Mouse (Mus musculus): ENCODE measurements around the gene Fzd10.

Fzd10 gene

DNA sequence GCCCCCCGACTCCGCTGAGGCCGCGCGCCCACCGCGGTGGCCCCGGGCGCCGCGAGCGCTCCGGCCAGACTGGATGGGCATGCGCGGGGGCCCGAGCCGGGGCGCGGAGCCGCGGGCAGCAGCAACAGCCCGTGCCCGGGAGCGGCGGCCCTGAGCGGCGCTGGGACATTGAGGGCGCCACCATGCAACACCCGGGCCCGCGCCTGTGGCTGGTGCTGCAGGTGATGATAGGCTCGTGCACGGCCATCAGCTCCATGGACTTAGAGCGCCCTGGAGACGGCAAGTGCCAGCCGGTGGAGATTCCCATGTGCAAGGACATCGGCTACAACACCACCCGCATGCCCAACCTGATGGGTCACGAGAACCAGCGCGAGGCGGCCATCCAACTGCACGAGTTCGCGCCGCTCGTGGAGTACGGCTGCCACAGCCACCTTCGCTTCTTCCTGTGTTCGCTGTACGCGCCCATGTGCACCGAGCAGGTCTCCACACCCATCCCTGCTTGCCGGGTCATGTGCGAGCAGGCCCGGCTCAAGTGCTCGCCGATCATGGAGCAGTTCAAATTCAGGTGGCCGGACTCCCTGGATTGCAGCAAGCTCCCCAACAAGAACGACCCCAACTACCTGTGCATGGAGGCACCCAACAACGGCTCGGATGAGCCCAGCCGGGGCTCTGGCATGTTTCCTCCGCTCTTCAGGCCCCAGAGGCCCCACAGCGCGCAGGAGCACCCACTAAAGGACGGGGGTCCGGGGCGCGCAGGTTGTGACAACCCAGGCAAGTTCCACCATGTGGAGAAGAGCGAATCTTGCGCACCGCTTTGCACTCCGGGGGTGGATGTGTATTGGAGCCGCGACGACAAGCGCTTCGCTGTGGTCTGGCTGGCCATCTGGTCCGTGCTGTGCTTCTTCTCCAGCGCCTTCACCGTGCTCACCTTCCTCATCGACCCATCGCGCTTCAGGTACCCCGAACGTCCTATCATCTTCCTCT, 684 bp downstream of the Fzd10 start:
- no peak for DNase-seq

DNA sequence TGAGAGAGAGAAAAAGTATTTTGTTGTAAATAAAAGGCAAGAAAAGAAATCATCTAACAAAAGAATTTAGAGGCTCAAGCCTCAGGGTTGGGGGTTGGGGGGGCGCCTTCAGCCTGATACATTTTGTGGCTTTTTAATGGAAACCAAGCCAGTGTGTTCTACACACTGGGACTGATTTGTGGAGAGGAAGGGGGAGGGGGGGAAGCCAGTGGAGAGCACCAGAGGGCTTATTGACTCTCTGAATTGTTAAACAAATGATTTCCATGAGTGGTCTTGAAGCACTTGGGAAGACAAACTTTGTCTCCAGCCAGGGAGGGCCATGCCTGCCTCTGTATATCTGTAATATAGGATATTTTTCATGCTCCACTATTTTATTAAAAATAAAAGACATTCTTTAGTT, 3.0 kb downstream of the Fzd10 start:
- no peak for DNase-seq

DNA sequence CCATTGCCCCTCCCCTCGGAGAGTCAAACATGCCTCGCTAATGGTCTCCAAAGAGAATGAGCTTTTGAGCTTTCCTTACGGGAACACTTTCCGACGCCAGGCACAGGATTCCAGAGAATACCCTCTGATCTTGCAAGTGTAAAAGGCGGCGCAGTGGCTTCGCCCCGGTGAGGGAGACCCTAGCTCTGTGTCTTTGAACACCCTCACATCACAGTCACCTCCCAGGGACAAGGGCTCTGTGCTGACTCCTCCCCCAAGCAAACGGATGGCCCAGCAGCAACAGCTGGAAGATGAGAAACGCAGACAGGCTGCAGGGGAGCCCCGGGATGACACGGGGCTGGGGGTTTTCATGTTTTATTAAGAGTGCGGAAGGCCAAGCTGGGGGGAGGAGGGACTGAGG, 6.0 kb downstream of the Fzd10 start:
- no peak for DNase-seq

DNA sequence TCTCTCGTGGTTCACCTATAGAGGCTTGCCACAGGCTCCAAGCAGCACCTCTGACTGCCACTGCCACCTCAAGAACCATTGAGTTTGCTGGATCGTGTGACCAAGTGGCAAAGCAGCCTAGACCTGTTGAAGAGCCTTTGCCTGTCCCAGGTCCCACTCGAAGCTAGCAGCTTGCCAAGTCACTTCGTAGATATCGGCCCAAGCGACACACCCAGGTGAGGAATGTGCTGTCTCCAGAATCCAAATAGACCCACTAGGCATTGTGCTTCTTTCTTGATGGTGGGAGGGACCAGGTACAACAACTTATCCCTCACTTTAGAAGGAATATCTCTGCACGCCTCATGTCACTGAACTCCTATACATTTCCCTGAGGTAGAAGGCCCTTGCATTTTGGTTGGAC, 8.4 kb downstream of the Fzd10 start:
- no peak for DNase-seq

DNA sequence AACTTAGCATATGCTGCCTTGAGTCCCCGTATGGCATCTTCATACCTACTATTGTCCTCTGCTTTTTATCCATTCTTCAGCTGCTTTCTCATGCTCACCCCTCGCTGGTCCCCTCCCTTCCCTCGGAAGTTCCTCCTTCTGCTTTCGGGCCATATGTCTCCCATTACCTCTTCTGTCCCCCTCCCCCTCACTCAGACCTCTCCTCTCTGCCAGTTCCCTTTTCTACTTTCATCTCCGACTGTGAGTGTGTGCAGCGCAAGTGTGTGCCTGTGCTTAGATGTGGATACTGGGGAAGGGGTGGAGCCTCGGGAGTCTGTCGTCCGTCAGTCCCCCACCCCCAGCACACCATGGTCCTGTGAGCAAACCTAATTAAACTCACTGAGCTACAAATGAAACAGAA, 17.0 kb downstream of the Fzd10 start:
- DNase-seq: no peak

DNA sequence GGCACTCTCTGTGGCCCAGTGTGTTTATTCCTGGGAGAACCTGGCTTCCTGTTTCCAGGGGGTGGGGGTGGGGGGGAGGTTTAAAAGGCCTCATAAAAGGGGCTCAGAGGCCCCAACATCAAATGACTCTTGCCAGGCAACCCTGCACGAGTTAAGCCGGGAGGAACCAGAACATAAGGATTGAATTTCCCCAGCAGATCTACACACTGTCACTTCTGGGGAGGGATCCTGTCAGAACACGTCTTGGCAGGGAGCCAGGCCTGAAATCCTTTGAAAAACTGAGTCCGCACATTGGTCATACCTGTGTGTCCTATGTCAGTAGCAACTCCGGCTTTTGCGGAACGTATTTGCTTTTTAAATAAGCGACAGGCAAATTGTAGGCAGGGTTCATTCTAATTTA, 19.3 kb downstream of the Fzd10 start:
- no peak for DNase-seq

DNA sequence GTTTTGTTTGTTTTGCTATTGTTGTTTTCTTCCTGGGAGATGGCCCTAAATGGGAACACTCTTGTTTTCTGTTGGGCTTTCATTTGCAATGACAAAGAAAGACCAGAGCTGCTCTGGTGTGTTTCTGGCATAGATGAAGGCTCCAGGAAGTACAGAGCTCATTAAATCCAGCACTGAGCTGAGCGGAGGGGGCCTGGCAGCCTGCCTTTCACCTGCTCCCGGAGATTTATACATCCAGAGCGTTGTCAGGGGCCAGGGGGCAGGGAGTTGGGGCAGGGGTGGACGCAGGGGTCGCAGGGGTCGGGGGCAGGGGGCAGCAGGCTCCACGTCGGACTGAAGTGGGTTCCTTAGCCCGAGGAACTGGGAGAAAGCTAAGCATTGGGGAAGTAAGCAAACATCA, 19.8 kb downstream of the Fzd10 start:
- no peak for DNase-seq

DNA sequence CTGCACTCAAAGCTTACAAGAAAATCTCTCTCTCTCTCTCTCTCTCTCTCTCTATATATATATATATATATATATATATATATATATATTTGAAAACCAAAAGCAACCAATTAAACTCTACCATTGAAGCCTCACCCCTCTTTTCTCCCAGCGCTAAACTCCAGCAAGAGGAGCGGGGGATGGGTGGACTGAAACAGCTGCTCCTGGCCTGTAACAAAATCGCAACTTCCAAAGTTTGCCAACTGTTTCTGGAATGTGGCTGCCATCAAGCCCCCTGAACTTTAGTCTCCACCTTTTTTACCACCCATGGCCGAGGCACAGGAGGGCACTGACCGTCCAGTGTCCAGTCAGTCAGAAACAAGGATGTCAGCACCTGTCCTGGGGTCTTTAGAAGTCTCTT, 27.1 kb downstream of the Fzd10 start:
- DNase-seq: no peak

DNA sequence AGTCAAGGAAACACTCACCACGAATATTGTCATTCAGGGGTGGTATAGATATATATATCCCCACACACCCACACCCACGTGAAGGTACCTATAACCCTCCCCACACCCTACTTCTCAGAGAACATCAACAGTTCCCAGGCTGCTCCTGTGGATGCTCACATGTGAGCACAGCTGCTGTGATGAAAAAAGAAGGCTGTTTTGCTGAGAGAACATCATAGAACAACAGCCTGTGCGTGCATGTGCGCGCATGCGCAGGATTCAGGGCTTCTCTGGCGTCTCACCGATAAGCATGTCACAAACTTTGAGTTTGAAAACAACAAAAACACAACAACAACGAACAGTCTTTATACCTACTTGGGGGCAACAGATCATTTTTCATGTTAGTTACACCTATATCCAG, 36.0 kb downstream of the Fzd10 start:
- no peak for DNase-seq

DNA sequence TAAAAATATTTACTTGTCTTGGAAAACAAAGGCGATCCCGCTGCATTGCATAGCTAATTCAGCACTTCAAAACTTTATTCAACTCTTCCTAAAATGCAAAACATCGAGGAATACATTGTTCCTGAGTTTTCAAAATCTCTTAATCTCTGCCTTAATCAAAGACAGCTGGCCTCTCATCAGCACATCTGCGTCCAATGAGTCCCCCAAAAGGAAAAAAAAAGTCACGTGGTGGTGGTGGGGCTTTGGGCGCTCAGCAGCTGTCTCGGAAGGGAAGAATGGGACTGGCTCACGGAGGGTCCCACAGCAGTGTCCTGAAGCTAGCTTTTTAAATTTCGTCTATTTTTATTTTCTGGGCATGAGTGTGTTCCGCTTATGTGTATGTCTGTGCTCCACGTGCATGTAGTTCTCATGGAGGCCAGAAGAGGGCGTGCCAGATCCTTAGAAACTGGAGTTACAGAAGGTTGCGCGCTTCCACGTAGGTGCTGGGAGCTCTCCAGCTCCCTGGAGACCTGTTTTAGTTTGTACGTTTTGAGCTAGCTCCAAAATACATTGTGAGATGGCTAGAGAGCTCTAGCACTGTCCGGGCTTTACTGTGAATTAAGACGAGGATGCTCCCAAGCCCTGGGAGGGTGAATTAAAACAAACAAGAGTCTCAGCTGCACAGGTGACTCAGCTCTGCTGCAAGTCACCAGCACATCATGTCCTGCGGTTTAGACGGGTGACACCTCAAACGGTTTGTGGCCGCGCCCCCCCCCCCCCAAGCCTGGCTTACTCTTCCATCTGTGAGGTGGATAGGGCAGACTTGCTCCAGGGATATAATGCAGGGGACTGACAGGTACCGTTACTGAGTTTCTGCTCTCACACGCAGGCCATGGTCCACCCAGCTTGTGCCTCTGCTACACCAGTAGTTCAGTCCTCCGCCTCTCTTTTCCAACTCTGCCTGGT, 36.7 kb downstream of the Fzd10 start:
- no peak for DNase-seq

DNA sequence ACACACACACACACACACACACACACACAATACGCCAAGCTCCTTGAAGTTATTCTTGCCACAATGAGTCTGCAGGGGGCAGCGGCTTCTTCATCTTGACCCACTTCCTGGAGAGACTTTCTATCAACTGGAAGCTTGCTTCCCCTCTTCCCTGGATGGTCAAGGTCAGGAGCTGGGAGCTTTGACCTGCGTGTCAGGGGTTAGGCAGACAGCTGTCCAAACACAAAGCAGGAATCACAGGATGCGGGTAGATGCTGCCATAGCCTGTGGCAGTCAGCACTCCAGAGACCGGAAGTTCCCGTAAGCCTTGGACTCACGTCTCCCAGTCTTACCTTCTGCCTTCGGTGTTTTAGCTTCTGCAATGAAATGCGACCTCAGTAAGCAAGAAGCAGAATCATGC, 38.1 kb downstream of the Fzd10 start:
- no peak for DNase-seq

DNA sequence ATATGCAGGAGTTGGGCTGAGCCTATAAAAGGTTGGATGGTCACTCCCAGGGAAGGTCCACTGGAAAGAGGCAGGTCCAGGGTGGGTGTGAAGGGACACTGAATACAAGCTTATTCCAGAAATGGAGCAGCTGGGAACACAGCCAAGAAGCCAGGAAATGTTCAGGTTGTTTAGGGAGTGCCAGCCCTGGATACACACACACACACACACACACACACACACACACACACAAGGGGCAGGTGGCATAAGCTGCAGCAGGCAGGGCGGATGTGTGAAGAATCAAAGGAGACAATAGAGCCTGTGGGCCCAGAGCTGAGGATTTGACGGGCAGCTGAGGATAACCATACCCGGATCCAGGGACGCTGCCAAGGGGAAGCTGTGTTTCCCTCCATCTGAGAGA, 42.4 kb downstream of the Fzd10 start:
- no peak for DNase-seq

DNA sequence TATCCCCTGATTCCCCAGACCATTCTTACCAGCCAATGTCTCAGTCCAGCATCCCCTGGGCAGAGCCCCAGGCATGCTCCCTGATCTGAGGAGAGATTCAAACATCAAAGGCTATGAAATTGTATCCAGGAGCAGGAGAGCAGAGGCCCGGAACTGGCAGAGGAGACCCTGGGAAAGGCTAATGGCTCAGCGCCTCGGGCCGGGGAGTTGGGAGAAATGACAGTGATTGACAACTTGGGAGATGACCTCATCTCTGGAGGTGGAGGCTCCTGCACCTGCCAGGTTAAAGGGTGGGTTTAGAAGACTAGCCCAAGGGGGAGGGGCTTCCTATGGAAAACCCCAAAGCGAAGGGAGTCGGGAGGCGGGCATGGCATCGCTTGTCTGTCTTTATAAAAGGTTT, 45.1 kb downstream of the Fzd10 start:
- DNase-seq: no peak

DNA sequence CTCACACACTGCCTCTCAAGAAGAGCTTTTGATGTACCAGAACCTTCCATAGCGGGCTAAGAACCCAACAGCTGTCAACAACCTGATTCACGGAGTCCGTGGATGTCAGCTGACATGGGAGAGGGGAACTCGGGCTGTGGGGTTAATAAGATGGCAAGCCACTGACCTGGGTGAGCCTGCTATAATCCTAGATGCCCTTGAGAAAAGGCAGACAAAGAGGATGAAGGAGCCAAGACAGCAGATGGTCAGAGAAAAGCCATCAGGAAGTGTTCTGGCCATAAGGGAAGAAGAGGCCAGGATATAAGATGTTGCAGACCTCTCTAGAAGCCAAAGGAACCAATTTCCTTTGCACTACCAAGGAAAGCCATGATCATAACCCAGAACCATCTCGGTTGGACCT, 45.6 kb downstream of the Fzd10 start:
- DNase-seq: no peak

DNA sequence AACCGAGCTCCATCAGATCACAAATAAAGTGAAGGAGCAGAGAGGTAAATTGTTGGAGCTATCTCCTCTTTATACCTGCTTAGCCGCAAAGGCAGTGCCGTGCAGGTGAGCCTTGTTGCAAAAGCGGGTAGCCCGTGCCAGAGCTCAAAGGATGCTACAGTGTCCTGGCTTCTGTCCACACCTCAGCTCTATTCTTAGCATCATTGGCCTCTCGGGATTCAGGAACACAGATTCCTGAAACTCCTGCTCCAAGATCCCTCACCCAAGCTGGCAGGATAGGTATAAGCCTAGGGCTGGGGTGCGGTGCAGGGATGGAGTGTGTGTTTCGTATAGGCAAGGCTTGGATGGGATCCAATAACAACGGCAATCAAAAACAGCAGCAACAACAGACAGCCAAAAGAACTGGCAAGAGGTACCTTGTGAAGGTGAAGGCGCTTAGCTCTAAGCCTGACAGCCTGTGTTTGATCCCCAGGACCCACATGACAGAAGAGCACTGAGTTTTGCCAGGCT, 46.6 kb downstream of the Fzd10 start:
- no peak for DNase-seq

DNA sequence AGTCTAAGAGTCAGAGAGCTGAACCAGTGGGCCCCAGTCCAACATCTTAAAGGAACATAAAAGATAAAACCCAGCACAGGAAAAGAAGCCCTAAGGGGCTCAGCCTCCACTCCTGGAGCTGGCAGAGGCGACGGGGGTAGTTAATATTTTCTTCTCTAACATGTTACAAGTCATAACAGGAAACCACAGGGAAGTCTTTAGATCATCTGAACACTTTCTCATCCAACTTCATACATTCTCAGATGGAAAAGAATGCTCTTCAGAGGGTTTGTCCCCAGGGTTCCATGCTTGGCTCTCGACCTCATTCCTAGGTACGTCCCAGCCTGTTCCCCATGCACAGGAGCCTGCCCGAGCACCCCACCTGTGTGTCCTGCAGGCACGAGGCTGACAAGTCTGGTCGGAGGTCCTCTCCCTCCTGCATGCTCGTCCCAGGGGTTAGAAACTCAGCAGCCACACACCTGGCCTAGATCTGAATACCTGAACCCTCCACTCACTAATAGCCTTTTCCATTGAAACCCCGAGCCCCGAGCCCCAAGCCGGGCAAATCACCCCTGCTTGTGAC, 48.8 kb downstream of the Fzd10 start:
- no peak for DNase-seq
